Mouse (Mus musculus) hindbrain, embryonic 11.5 days (tissue): ENCODE data around the gene Ncoa3. TPM values are rescaled to one million over a fixed set of nuclear protein-coding genes. Genes with fewer than 3 reads are reported as not detected.

Experiments used
- ATAC-seq: fragments of 200-750 bp; cut with Nextera tagmentation; 2 replicates; pipeline ENCODE4 v1.8.0; 2017; ENCODE audit warnings: mild to moderate bottlenecking, moderate TSS enrichment, moderate library complexity; ENCODE audit not compliant: low FRiP score
- DNase-seq: peaks from one replicate; pipeline ENCODE4 v3.0.0-alpha.2; 2015; ENCODE audit warnings: low spot score
- H3K27ac ChIP-seq: fragments of 300-500 bp; sonication (generic); 2 replicates; pipeline ENCODE4 v1.5.1; 2014; ENCODE audit warnings: mild to moderate bottlenecking, low read depth, low read length
- H3K27me3 ChIP-seq: fragments of 300-500 bp; sonication (generic); 2 replicates; pipeline ENCODE4 v1.6.1; 2014; ENCODE audit warnings: mild to moderate bottlenecking, low read length, moderate library complexity, mixed read lengths; ENCODE audit not compliant: control insufficient read depth, insufficient read depth
- H3K36me3 ChIP-seq: fragments of 300-500 bp; sonication (generic); 2 replicates; pipeline ENCODE4 v1.6.1; 2014; ENCODE audit warnings: mild to moderate bottlenecking, low read length, moderate library complexity, mixed read lengths; ENCODE audit not compliant: control insufficient read depth, insufficient read depth
- H3K4me1 ChIP-seq: fragments of 300-500 bp; sonication (generic); replicated peaks from 2 replicates; pipeline ENCODE4 v1.6.1; 2014; ENCODE audit warnings: low read length, mixed read lengths; ENCODE audit not compliant: control insufficient read depth, insufficient read depth
- H3K4me2 ChIP-seq: fragments of 300-500 bp; sonication (generic); replicated peaks from 2 replicates; pipeline ENCODE4 v1.6.1; 2014; ENCODE audit warnings: mild to moderate bottlenecking, low read depth, low read length
- H3K4me3 ChIP-seq: fragments of 300-500 bp; sonication (generic); 2 replicates; pipeline ENCODE4 v1.5.1; 2014; ENCODE audit warnings: low read depth, low read length
- H3K9ac ChIP-seq: fragments of 300-500 bp; sonication (generic); 2 replicates; pipeline ENCODE4 v1.6.1; 2014; ENCODE audit warnings: low read depth, low read length
- H3K9me3 ChIP-seq: fragments of 300-500 bp; sonication (generic); 2 replicates; pipeline ENCODE4 v1.6.1; 2016; ENCODE audit warnings: low read length; ENCODE audit not compliant: control insufficient read depth
- WGBS: fragments of 180-500 bp; shearing (Covaris S2); extraction: QIAGEN DNeasy Blood & Tissue Kit; methylation state at CpG from one replicate; pipeline ENCODE4 v1.1.7; 2014; 5-methylcytosine and 5-hydroxymethylcytosine counted together
- polyA plus RNA-seq: library from polyadenylated mRNA; unstranded; fragments of >200 nt; fragmentation: Nextera tagmentation; extraction: Ambion mirVana; gene quantifications from 2 replicates; pipeline ENCODE4 v1.2.1, GENCODE M21; 2014

Ncoa3 gene
- polyA plus RNA-seq, 1 experiment from 2014 or later, result 17.1 TPM

GRCm38 (mm10) chr2:165995711-165996110 is 3.3 kb downstream of the Ncoa3 start:
- no peak overlapping the region for H3K4me3 ChIP-seq
- H3K36me3 ChIP-seq, result no peaks in the 10 kb centered on the region
- WGBS, result 90% methylated on average over 8 of the region's 8 CpGs
- no peak overlapping the region for H3K9ac ChIP-seq
- no peaks in the 10 kb centered on the region for H3K27me3 ChIP-seq
- H3K9me3 ChIP-seq, result no peaks in the 10 kb centered on the region
- ATAC-seq (no peak), DNase-seq (no peak)
- H3K4me2 ChIP-seq, result no peak overlapping the region
- no peak overlapping the region for H3K27ac ChIP-seq
- H3K4me1 ChIP-seq, result peaks cover 3% of the 10 kb centered on the region; the same call in 1 of the 2 replicates

- Histone ChIP-seq H3K4me3 (no peak overlapping the region), H3K27me3 (no peaks in the 10 kb centered on the region), H3K4me2 (no peak overlapping the region), H3K27ac (no peak overlapping the region), H3K4me1 (peaks cover 3% of the 10 kb centered on the region; the same call in 1 of the 2 replicates), H3K36me3 (no peaks in the 10 kb centered on the region), H3K9ac (no peak overlapping the region), H3K9me3 (no peaks in the 10 kb centered on the region)
- DNase-seq, result no peak
- no peak for ATAC-seq
- 90% methylated on average over 4 of the region's 4 CpGs for whole genome bisulfite sequencing
Observed at GRCm38 (mm10) chr2:165996130-165996529, 3.7 kb downstream of the Ncoa3 start.

- ATAC-seq (no peak), DNase-seq (no peak)
- Histone ChIP-seq H3K27ac (no peak overlapping the region), H3K27me3 (no peaks in the 10 kb centered on the region), H3K4me2 (no peak overlapping the region), H3K9me3 (no peaks in the 10 kb centered on the region), H3K36me3 (no peaks in the 10 kb centered on the region), H3K4me1 (peaks cover 3% of the 10 kb centered on the region; the same call in 1 of the 2 replicates), H3K4me3 (no peak overlapping the region), H3K9ac (no peak overlapping the region)
- WGBS, result 90% methylated on average over 8 of the region's 8 CpGs
Observed at GRCm38 (mm10) chr2:165997256-165997967, 5.0 kb downstream of the Ncoa3 start.

- DNase-seq (no peak), ATAC-seq (no peak)
- Histone ChIP-seq H3K4me3 (no peak overlapping the region), H3K27ac (no peak overlapping the region), H3K4me1 (no peaks in the 10 kb centered on the region; the same call in 1 of the 2 replicates), H3K36me3 (no peaks in the 10 kb centered on the region), H3K27me3 (no peaks in the 10 kb centered on the region), H3K4me2 (no peak overlapping the region), H3K9ac (no peak overlapping the region), H3K9me3 (no peaks in the 10 kb centered on the region)
- WGBS, result 25% methylated on average over 4 of the region's 4 CpGs
Observed at GRCm38 (mm10) chr2:165998969-165999368, 6.5 kb downstream of the Ncoa3 start.

- Histone ChIP-seq H3K4me3 (no peak overlapping the region), H3K9ac (no peak overlapping the region), H3K4me1 (no peaks in the 10 kb centered on the region; the same call in 1 of the 2 replicates), H3K27me3 (no peaks in the 10 kb centered on the region), H3K36me3 (no peaks in the 10 kb centered on the region), H3K4me2 (no peak overlapping the region), H3K9me3 (no peaks in the 10 kb centered on the region), H3K27ac (peak overlapping the region; percentile 75; the same call in 1 of the 2 replicates)
- 6% methylated on average over 5 of the region's 5 CpGs for WGBS
- no peak for ATAC-seq
- DNase-seq, result peak; percentile 69
Observed at GRCm38 (mm10) chr2:165999790-166000189, 7.4 kb downstream of the Ncoa3 start.

GRCm38 (mm10) chr2:166000242-166000641 is 7.8 kb downstream of the Ncoa3 start:
- 0 out of 2 replicates have a peak overlapping the region, but pooled peaks have one; percentile 1 for H3K4me2 ChIP-seq
- H3K27ac ChIP-seq, result peak overlapping the region; percentile 75
- ATAC-seq (no peak), DNase-seq (no peak)
- H3K36me3 ChIP-seq, result no peaks in the 10 kb centered on the region
- H3K9ac ChIP-seq, result no peak overlapping the region
- no peaks in the 10 kb centered on the region for H3K27me3 ChIP-seq
- no peaks in the 10 kb centered on the region for H3K9me3 ChIP-seq
- no peaks in the 10 kb centered on the region; the same call in 1 of the 2 replicates for H3K4me1 ChIP-seq
- 9% methylated on average over 5 of the region's 5 CpGs for WGBS
- no peak overlapping the region for H3K4me3 ChIP-seq

GRCm38 (mm10) chr2:166000769-166001168 is 8.3 kb downstream of the Ncoa3 start:
- no peaks in the 10 kb centered on the region for H3K36me3 ChIP-seq
- no peaks in the 10 kb centered on the region for H3K27me3 ChIP-seq
- H3K4me3 ChIP-seq, result no peak overlapping the region
- H3K4me2 ChIP-seq, result no peak overlapping the region
- peak; percentile 58 for DNase-seq
- WGBS, result 10% methylated on average over 5 of the region's 5 CpGs
- H3K9ac ChIP-seq, result no peak overlapping the region
- ATAC-seq, result peak; percentile 65; the same call in 1 of the 2 replicates
- no peaks in the 10 kb centered on the region for H3K9me3 ChIP-seq
- H3K4me1 ChIP-seq, result no peaks in the 10 kb centered on the region; the same call in 1 of the 2 replicates
- peak overlapping the region; percentile 75 for H3K27ac ChIP-seq

GRCm38 (mm10) chr2:166001362-166001761 is 8.9 kb downstream of the Ncoa3 start:
- DNase-seq, result no peak
- WGBS, result 38% methylated on average over 2 of the region's 2 CpGs
- no peak for ATAC-seq
- Histone ChIP-seq H3K27ac (peak overlapping the region; percentile 75), H3K4me3 (no peak overlapping the region), H3K4me2 (no peak overlapping the region), H3K4me1 (no peaks in the 10 kb centered on the region; the same call in 1 of the 2 replicates), H3K9me3 (no peaks in the 10 kb centered on the region), H3K27me3 (no peaks in the 10 kb centered on the region), H3K36me3 (no peaks in the 10 kb centered on the region), H3K9ac (no peak overlapping the region)

GRCm38 (mm10) chr2:166001768-166002167 is 9.3 kb downstream of the Ncoa3 start:
- no peaks in the 10 kb centered on the region for H3K27me3 ChIP-seq
- no peak overlapping the region for H3K9ac ChIP-seq
- ATAC-seq (no peak), DNase-seq (no peak)
- H3K4me2 ChIP-seq, result no peak overlapping the region
- no peaks in the 10 kb centered on the region for H3K9me3 ChIP-seq
- 67% methylated on average over 2 of the region's 2 CpGs for WGBS
- H3K4me3 ChIP-seq, result no peak overlapping the region
- H3K4me1 ChIP-seq, result no peaks in the 10 kb centered on the region; the same call in 1 of the 2 replicates
- no peaks in the 10 kb centered on the region for H3K36me3 ChIP-seq
- peak overlapping the region; percentile 75 for H3K27ac ChIP-seq
